8 mouse cellular contexts compared by ENCODE assay signal in genomic region chr7:24377091-24377865, GRCm38 (mm10). TPM values are rescaled to one million over a fixed set of nuclear protein-coding genes. Genes with fewer than 3 reads are reported as not detected.
DNase-seq lines count a peak whose midpoint lies in the region; ATAC-seq and TF ChIP-seq lines count a peak whose summit lies in the region.

No protein-coding gene starts in this region.

- no peaks in the 10 kb centered on the region for H3K27me3 ChIP-seq in intestine, embryonic 16.5 days (replicated peaks; ENCODE audit: control insufficient read depth, insufficient read depth, low read length)
- no peaks in the 10 kb centered on the region for H3K27me3 ChIP-seq in megakaryocyte, embryonic 14.5 days (replicated peaks)
- no peaks in the 10 kb centered on the region for H3K27me3 ChIP-seq in stomach, embryonic 15.5 days (replicated peaks)

- no peaks in the 10 kb centered on the region for H3K36me3 ChIP-seq in intestine, embryonic 16.5 days (ENCODE audit: control insufficient read depth, insufficient read depth, low read length)
- peaks cover 64% of the 10 kb centered on the region for H3K36me3 ChIP-seq in megakaryocyte, embryonic 14.5 days (replicated peaks; ENCODE audit: low read length)
- H3K36me3 ChIP-seq in stomach, embryonic 15.5 days = no peaks in the 10 kb centered on the region

- peak overlapping the region; percentile 57 for H3K9ac ChIP-seq in intestine, embryonic 16.5 days (ENCODE audit: low read depth, low read length)
- H3K9ac ChIP-seq in stomach, embryonic 15.5 days = 0 out of 2 replicates have a peak overlapping the region, but pooled peaks have one; percentile 2

- 12% methylated on average over 49 of the region's 49 CpGs for whole genome bisulfite sequencing in intestine, embryonic 16.5 days
- WGBS in stomach, embryonic 15.5 days = 4% methylated on average over 49 of the region's 49 CpGs

- peak; percentile 63 for TF ChIP-seq CTCF in layer of hippocampus, adult 2 months (conservative IDR thresholded peaks at IDR 0.05)

- peak overlapping the region; percentile 32; the same call in 1 of the 2 replicates for H3K27ac ChIP-seq in layer of hippocampus, adult 2 months
- H3K27ac ChIP-seq in intestine, embryonic 16.5 days (ENCODE audit: low read length) = no peak overlapping the region
- 0 out of 2 replicates have a peak overlapping the region, but pooled peaks have one; percentile 16 for H3K27ac ChIP-seq in stomach, embryonic 15.5 days

- ATAC-seq in intestine, embryonic 16.5 days = peak; percentile 95
- ATAC-seq in stomach, embryonic 15.5 days (ENCODE audit: insufficient read depth, low FRiP score, low read depth) = peak; percentile 95

- peak overlapping the region; percentile 29 for H3K4me3 ChIP-seq in layer of hippocampus, adult 2 months
- H3K4me3 ChIP-seq in intestine, embryonic 16.5 days (ENCODE audit: low read length) = peak overlapping the region; percentile 36
- peak overlapping the region; percentile 84 for H3K4me3 ChIP-seq in megakaryocyte, embryonic 14.5 days (replicated peaks)
- peak overlapping the region; percentile 26 for H3K4me3 ChIP-seq in stomach, embryonic 15.5 days (replicated peaks)

- peak in 1 of 2 experiments; percentile 37 for DNase-seq in layer of hippocampus, adult 2 months (ENCODE audit: low spot score in 2 of 2)
- DNase-seq in layer of hippocampus, adult 18-20 months (ENCODE audit: low spot score in 2 of 2) = no peak
- DNase-seq in cerebellum, adult 9-10 months = peak; percentile 43
- DNase-seq in gastrocnemius, adult 18-20 months (ENCODE audit: low spot score) = peak; percentile 26
- DNase-seq in frontal cortex, postnatal 14 days (ENCODE audit: low spot score in 2 of 2) = no peak

- H3K4me1 ChIP-seq in intestine, embryonic 16.5 days (ENCODE audit: control insufficient read depth, insufficient read depth, low read length) = peaks cover 8% of the 10 kb centered on the region
- H3K4me1 ChIP-seq in megakaryocyte, embryonic 14.5 days = peaks cover 82% of the 10 kb centered on the region
- peaks cover 25% of the 10 kb centered on the region for H3K4me1 ChIP-seq in stomach, embryonic 15.5 days

- H3K4me2 ChIP-seq in intestine, embryonic 16.5 days (ENCODE audit: low read depth, low read length) = peak overlapping the region; percentile 61
- peak overlapping the region; percentile 60 for H3K4me2 ChIP-seq in stomach, embryonic 15.5 days

- no peaks in the 10 kb centered on the region for H3K9me3 ChIP-seq in intestine, embryonic 16.5 days (ENCODE audit: control insufficient read depth, low read length)
- no peaks in the 10 kb centered on the region for H3K9me3 ChIP-seq in megakaryocyte, embryonic 14.5 days
- H3K9me3 ChIP-seq in stomach, embryonic 15.5 days = no peaks in the 10 kb centered on the region

RNA-seq across cellular contexts. Expression of gene Kcnn4, which starts 7.2 kb away (rescaled TPM):
- total RNA-seq in layer of hippocampus, adult 2 months (2021) = under 1 TPM; 0.64 to 0.67 TPM
- under 1 TPM; 0.36 to 0.72 TPM for total RNA-seq in layer of hippocampus, adult 18-20 months (2021)
- total RNA-seq in gastrocnemius, adult 18-20 months (2021) = under 1 TPM; 0.46 to 0.50 TPM
- 2.5 and 4.3 TPM in 2 replicates for polyA plus RNA-seq in intestine, embryonic 16.5 days (2015; fragmentation: Nextera tagmentation; extraction: Ambion mirVana)
- polyA plus RNA-seq in megakaryocyte, embryonic 14.5 days (2012; ENCODE audit: insufficient read depth, low replicate concordance) = 9.0 and 25.3 TPM in 2 replicates
- polyA plus RNA-seq in stomach, embryonic 15.5 days (2015; fragmentation: Nextera tagmentation; extraction: Ambion mirVana) = 7.1 and 14.4 TPM in 2 replicates

RNA-seq across cellular contexts. Expression of gene Smg9, which starts 22.1 kb away (rescaled TPM):
- 10 to 100 TPM; 34.6 to 43.6 TPM for total RNA-seq in layer of hippocampus, adult 2 months (2021)
- total RNA-seq in layer of hippocampus, adult 18-20 months (2021) = 10 to 100 TPM; 33.2 to 34.8 TPM
- 10 to 100 TPM; 10.3 to 11.0 TPM for total RNA-seq in gastrocnemius, adult 18-20 months (2021)
- 20.4 and 22.0 TPM in 2 replicates for polyA plus RNA-seq in intestine, embryonic 16.5 days (2015; fragmentation: Nextera tagmentation; extraction: Ambion mirVana)
- 42.3 and 58.9 TPM in 2 replicates for polyA plus RNA-seq in megakaryocyte, embryonic 14.5 days (2012; ENCODE audit: insufficient read depth, low replicate concordance)
- polyA plus RNA-seq in stomach, embryonic 15.5 days (2015; fragmentation: Nextera tagmentation; extraction: Ambion mirVana) = 20.9 and 23.7 TPM in 2 replicates

RNA-seq across cellular contexts. Expression of gene Lypd5, which starts 28.3 kb away (rescaled TPM):
- not detected for total RNA-seq in layer of hippocampus, adult 2 months (2021)
- not detected for total RNA-seq in layer of hippocampus, adult 18-20 months (2021)
- not detected for total RNA-seq in gastrocnemius, adult 18-20 months (2021)
- polyA plus RNA-seq in intestine, embryonic 16.5 days (2015; fragmentation: Nextera tagmentation; extraction: Ambion mirVana) = 0.10 TPM in 1 of 2 replicates, not detected in the other
- polyA plus RNA-seq in megakaryocyte, embryonic 14.5 days (2012; ENCODE audit: insufficient read depth, low replicate concordance) = not detected in 2 replicates
- 0.26 and 3.0 TPM in 2 replicates for polyA plus RNA-seq in stomach, embryonic 15.5 days (2015; fragmentation: Nextera tagmentation; extraction: Ambion mirVana)

RNA-seq across cellular contexts. Expression of gene Tescl, which starts 43.5 kb away (rescaled TPM):
- not detected for total RNA-seq in layer of hippocampus, adult 2 months (2021)
- not detected for total RNA-seq in layer of hippocampus, adult 18-20 months (2021)
- total RNA-seq in gastrocnemius, adult 18-20 months (2021) = not detected
- polyA plus RNA-seq in intestine, embryonic 16.5 days (2015; fragmentation: Nextera tagmentation; extraction: Ambion mirVana) = not detected in 2 replicates
- polyA plus RNA-seq in megakaryocyte, embryonic 14.5 days (2012; ENCODE audit: insufficient read depth, low replicate concordance) = not detected in 2 replicates
- 0.15 TPM in 1 of 2 replicates, not detected in the other for polyA plus RNA-seq in stomach, embryonic 15.5 days (2015; fragmentation: Nextera tagmentation; extraction: Ambion mirVana)

Comparison
In these comparisons a context has a peak if more than half of its experiments do, and no peak if none do; other contexts are left out.
1. DNase-seq: peak in cerebellum, adult 9-10 months (single experiment) and gastrocnemius, adult 18-20 months (single experiment); none in layer of hippocampus, adult 18-20 months (0 of 2) and frontal cortex, postnatal 14 days (0 of 2).
2. H3K4me3 ChIP-seq: peak in every context shown above with its lines; median percentile 84 in megakaryocyte, embryonic 14.5 days; 36 in intestine, embryonic 16.5 days; 29 in layer of hippocampus, adult 2 months; 26 in stomach, embryonic 15.5 days.